In the genomic region with DNA sequence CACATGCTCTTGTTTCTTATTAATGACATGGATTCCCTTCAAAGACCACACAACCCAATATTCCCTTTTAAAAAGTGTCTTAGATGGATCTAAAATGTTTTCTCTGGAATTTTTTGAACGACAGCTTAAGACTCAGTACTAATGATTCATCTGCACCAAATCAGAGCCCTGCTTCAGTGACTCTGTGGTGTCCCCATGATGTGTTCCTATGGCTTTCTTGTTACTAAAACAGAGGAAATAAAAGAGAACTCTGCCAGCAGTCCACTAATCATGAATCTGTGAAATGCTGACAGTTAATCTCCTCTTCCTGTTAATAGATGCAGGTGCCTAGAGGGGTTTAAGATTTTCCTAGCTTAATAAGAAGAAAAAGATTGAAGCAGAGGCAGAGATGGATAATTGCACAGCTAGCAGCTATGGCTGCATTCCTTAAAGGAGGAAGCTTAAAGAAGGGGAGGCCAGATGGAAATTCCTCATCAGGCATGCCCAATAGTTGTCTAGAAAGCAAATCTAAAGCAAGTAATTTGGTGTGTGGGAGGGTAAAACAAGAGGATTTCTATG, we compare ENCODE assay signal across 15 mouse cellular contexts.
"Had no signal": no experiment of that assay in that cellular context is flagged by ENCODE, and none has a peak within 500 bp of the region (broad histone marks: within the 10 kb centered on the region; RNA-seq: fewer than 3 reads in every experiment).

No protein-coding gene starts in this region.

- H3K4me3 ChIP-seq: layer of hippocampus, adult 2 months; limb, embryonic 12.5 days; liver, embryonic 13.5 days; lung, embryonic 15.5 days; megakaryocyte, embryonic 14.5 days had no signal

- H3K4me1 ChIP-seq: limb, embryonic 12.5 days; liver, embryonic 13.5 days; lung, embryonic 15.5 days; megakaryocyte, embryonic 14.5 days had no signal

- H3K4me2 ChIP-seq: limb, embryonic 12.5 days; liver, embryonic 13.5 days; lung, embryonic 15.5 days had no signal

- ATAC-seq: liver, postnatal 0 days had no signal

- H3K27me3 ChIP-seq: limb, embryonic 12.5 days; liver, embryonic 13.5 days; lung, embryonic 15.5 days; megakaryocyte, embryonic 14.5 days had no signal

- H3K9me3 ChIP-seq: limb, embryonic 12.5 days; liver, embryonic 13.5 days; lung, embryonic 15.5 days; megakaryocyte, embryonic 14.5 days had no signal

- H3K27ac ChIP-seq: layer of hippocampus, adult 2 months; limb, embryonic 12.5 days; liver, embryonic 13.5 days; lung, embryonic 15.5 days; macrophage; stomach, postnatal 0 days had no signal

- H3K36me3 ChIP-seq: limb, embryonic 12.5 days; liver, embryonic 13.5 days; lung, embryonic 15.5 days had no signal

- H3K9ac ChIP-seq: limb, embryonic 12.5 days; liver, embryonic 13.5 days; liver, postnatal 0 days; lung, embryonic 15.5 days had no signal

- DNase-seq: kidney, postnatal 10 days; kidney, postnatal 4 days; liver; liver, embryonic 13.5 days; liver, postnatal 0 days; lung, postnatal 14 days; right cerebral cortex, postnatal 25 days; thymus, adult 18-20 months; thymus, postnatal 14 days had no signal
